Mouse (Mus musculus) liver, adult 2 months (tissue): ENCODE measurements around the gene Plxna4.

Experiments used
- CTCF ChIP-seq: fragments of 200-500 bp; IDR thresholded peaks from 2 replicates; pipeline ENCODE4 v1.5.1; 2011; ENCODE audit warnings: low read depth, low read length, control low read depth
- POLR2A ChIP-seq: fragments of 200-500 bp; IDR thresholded peaks from 2 replicates; pipeline ENCODE4 v1.6.1; 2011; ENCODE audit warnings: low read length, control low read depth; ENCODE audit not compliant: insufficient read depth; ENCODE audit errors: extremely low read depth

DNA sequence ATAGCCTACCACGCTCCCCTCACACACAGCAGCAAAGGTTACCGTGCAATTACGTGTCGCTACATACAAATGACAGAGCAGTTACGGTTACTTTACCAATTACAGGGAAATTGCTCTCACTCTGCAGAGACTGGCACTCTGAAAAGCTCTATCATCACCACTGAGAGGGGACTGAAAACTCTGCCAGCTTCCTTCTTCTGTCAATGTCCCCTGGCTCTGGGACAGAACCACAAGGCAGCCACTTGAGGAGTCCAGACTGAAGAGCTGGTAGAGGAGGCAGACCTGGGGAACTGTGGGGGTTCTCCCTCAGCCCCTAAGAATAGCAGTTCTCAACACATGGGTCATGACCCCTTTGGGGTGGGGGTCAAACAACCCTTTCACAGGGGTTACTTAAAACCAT lies 83.0 kb downstream of the Plxna4 start:
- TF ChIP-seq CTCF, result no peak
- no peak for TF ChIP-seq POLR2A
